Mouse (Mus musculus): ENCODE results near the gene Trp63. TPM values are rescaled to one million over a fixed set of nuclear protein-coding genes. Genes with fewer than 3 reads are reported as not detected.

Trp63 gene
- polyA plus RNA-seq, 1 experiment from 2014 or later = 0.52 TPM

DNA sequence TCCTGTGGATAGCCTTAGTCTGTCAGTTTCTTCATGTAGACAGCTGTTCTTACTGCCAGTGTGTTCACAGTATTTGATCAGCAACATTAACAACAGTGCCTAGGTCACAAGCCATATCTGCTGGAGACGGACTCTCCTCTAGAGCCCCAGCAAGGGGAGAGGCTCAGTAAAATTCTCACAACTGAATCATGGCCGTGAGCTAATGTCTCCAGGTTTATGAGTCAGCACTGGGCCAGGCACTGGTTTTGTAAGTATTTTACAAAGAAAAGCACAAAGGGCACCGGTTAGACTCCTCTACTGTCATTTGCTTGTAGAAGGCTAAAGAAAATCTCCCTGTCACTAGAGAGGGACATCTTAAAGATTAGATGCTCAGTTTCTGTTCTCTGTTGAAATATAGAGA, 151.7 kb downstream of the Trp63 start:
- no peak for ATAC-seq (replicated peaks; ENCODE audit: insufficient number of reproducible peaks, low FRiP score, low TSS enrichment)
- no peaks in the 10 kb centered on the region for H3K9me3 ChIP-seq (replicated peaks; ENCODE audit: control insufficient read depth, low read length)
- no peak overlapping the region for H3K4me2 ChIP-seq
- H3K9ac ChIP-seq (ENCODE audit: low read depth, low read length) = no peak overlapping the region
- H3K27me3 ChIP-seq (ENCODE audit: control insufficient read depth, insufficient read depth, low read length) = no peaks in the 10 kb centered on the region
- 63% methylated on average over 3 of the region's 3 CpGs for WGBS (ENCODE audit: insufficient replicate concordance)
- H3K4me3 ChIP-seq (ENCODE audit: low read depth, low read length) = no peak overlapping the region
- H3K4me1 ChIP-seq (ENCODE audit: control insufficient read depth, insufficient read depth, low read length) = no peaks in the 10 kb centered on the region; the same call in 1 of the 2 replicates
- no peaks in the 10 kb centered on the region for H3K36me3 ChIP-seq (ENCODE audit: control insufficient read depth, insufficient read depth, low read length)
- H3K27ac ChIP-seq (ENCODE audit: low read depth, low read length) = no peak overlapping the region

GRCm38 (mm10) chr16:25835723-25836122, 152.2 kb downstream of the Trp63 start:
- ATAC-seq (replicated peaks; ENCODE audit: insufficient number of reproducible peaks, low FRiP score, low TSS enrichment) = no peak
- H3K4me3 ChIP-seq (ENCODE audit: low read depth, low read length) = no peak overlapping the region
- no peaks in the 10 kb centered on the region for H3K9me3 ChIP-seq (replicated peaks; ENCODE audit: control insufficient read depth, low read length)
- 82% methylated on average over 5 of the region's 5 CpGs for WGBS (ENCODE audit: insufficient replicate concordance)
- no peaks in the 10 kb centered on the region for H3K36me3 ChIP-seq (ENCODE audit: control insufficient read depth, insufficient read depth, low read length)
- H3K4me2 ChIP-seq = no peak overlapping the region
- H3K9ac ChIP-seq (ENCODE audit: low read depth, low read length) = no peak overlapping the region
- no peaks in the 10 kb centered on the region for H3K27me3 ChIP-seq (ENCODE audit: control insufficient read depth, insufficient read depth, low read length)
- no peaks in the 10 kb centered on the region; the same call in 1 of the 2 replicates for H3K4me1 ChIP-seq (ENCODE audit: control insufficient read depth, insufficient read depth, low read length)
- H3K27ac ChIP-seq (ENCODE audit: low read depth, low read length) = no peak overlapping the region

- no peak overlapping the region for H3K9ac ChIP-seq (ENCODE audit: low read depth, low read length)
- no peak for ATAC-seq (replicated peaks; ENCODE audit: insufficient number of reproducible peaks, low FRiP score, low TSS enrichment)
- H3K27me3 ChIP-seq (ENCODE audit: control insufficient read depth, insufficient read depth, low read length) = no peaks in the 10 kb centered on the region
- H3K36me3 ChIP-seq (ENCODE audit: control insufficient read depth, insufficient read depth, low read length) = no peaks in the 10 kb centered on the region
- no peaks in the 10 kb centered on the region for H3K9me3 ChIP-seq (replicated peaks; ENCODE audit: control insufficient read depth, low read length)
- H3K4me2 ChIP-seq = no peak overlapping the region
- WGBS (ENCODE audit: insufficient replicate concordance) = 85% methylated on average over 6 of the region's 6 CpGs
- H3K4me1 ChIP-seq (ENCODE audit: control insufficient read depth, insufficient read depth, low read length) = no peaks in the 10 kb centered on the region
- no peak overlapping the region for H3K4me3 ChIP-seq (ENCODE audit: low read depth, low read length)
- H3K27ac ChIP-seq (ENCODE audit: low read depth, low read length) = no peak overlapping the region
Observed at GRCm38 (mm10) chr16:25842996-25843395, 159.4 kb downstream of the Trp63 start.

GRCm38 (mm10) chr16:25843625-25844024, 160.1 kb downstream of the Trp63 start:
- no peaks in the 10 kb centered on the region for H3K27me3 ChIP-seq (ENCODE audit: control insufficient read depth, insufficient read depth, low read length)
- no peaks in the 10 kb centered on the region for H3K9me3 ChIP-seq (replicated peaks; ENCODE audit: control insufficient read depth, low read length)
- ATAC-seq (replicated peaks; ENCODE audit: insufficient number of reproducible peaks, low FRiP score, low TSS enrichment) = no peak
- H3K4me1 ChIP-seq (ENCODE audit: control insufficient read depth, insufficient read depth, low read length) = no peaks in the 10 kb centered on the region
- no peaks in the 10 kb centered on the region for H3K36me3 ChIP-seq (ENCODE audit: control insufficient read depth, insufficient read depth, low read length)
- 90% methylated on average over 13 of the region's 13 CpGs for WGBS (ENCODE audit: insufficient replicate concordance)
- no peak overlapping the region for H3K27ac ChIP-seq (ENCODE audit: low read depth, low read length)
- H3K9ac ChIP-seq (ENCODE audit: low read depth, low read length) = no peak overlapping the region
- H3K4me3 ChIP-seq (ENCODE audit: low read depth, low read length) = no peak overlapping the region
- H3K4me2 ChIP-seq = no peak overlapping the region

GRCm38 (mm10) chr16:25846611-25847010, 163.0 kb downstream of the Trp63 start:
- no peaks in the 10 kb centered on the region for H3K4me1 ChIP-seq (ENCODE audit: control insufficient read depth, insufficient read depth, low read length)
- no peak for ATAC-seq (replicated peaks; ENCODE audit: insufficient number of reproducible peaks, low FRiP score, low TSS enrichment)
- no peaks in the 10 kb centered on the region for H3K36me3 ChIP-seq (ENCODE audit: control insufficient read depth, insufficient read depth, low read length)
- no peak overlapping the region for H3K4me3 ChIP-seq (ENCODE audit: low read depth, low read length)
- no peaks in the 10 kb centered on the region for H3K9me3 ChIP-seq (replicated peaks; ENCODE audit: control insufficient read depth, low read length)
- H3K27ac ChIP-seq (ENCODE audit: low read depth, low read length) = no peak overlapping the region
- WGBS (ENCODE audit: insufficient replicate concordance) = 90% methylated on average over 5 of the region's 5 CpGs
- H3K27me3 ChIP-seq (ENCODE audit: control insufficient read depth, insufficient read depth, low read length) = no peaks in the 10 kb centered on the region
- H3K4me2 ChIP-seq = no peak overlapping the region
- no peak overlapping the region for H3K9ac ChIP-seq (ENCODE audit: low read depth, low read length)

DNA sequence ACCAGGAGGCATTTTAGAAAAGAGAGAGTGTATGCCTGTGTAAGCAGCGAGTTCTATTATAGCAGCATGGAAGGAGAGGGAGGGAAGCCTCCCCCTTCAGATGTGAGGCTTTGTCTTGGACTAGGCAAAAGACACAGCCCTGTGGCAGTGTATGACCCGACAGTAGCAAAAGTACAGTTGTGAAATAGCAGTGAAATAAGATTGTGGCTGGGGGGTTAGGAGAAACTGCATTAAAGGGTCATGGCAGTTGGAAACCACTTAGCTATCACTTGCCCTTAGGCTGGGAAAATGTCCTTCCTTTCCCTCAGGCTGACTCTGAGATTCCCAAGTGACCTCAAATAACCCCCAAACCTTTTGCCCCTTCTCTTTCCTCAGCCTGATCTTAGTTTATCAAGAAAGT, 164.9 kb downstream of the Trp63 start:
- Histone ChIP-seq H3K27ac (ENCODE audit: low read depth, low read length) (no peak overlapping the region), H3K9me3 (replicated peaks; ENCODE audit: control insufficient read depth, low read length) (no peaks in the 10 kb centered on the region), H3K4me2 (no peak overlapping the region), H3K4me3 (ENCODE audit: low read depth, low read length) (no peak overlapping the region), H3K4me1 (ENCODE audit: control insufficient read depth, insufficient read depth, low read length) (no peaks in the 10 kb centered on the region), H3K9ac (ENCODE audit: low read depth, low read length) (no peak overlapping the region), H3K36me3 (ENCODE audit: control insufficient read depth, insufficient read depth, low read length) (no peaks in the 10 kb centered on the region), H3K27me3 (ENCODE audit: control insufficient read depth, insufficient read depth, low read length) (no peaks in the 10 kb centered on the region)
- ATAC-seq (replicated peaks; ENCODE audit: insufficient number of reproducible peaks, low FRiP score, low TSS enrichment) = no peak
- 66% methylated on average over 2 of the region's 2 CpGs for WGBS (ENCODE audit: insufficient replicate concordance)

DNA sequence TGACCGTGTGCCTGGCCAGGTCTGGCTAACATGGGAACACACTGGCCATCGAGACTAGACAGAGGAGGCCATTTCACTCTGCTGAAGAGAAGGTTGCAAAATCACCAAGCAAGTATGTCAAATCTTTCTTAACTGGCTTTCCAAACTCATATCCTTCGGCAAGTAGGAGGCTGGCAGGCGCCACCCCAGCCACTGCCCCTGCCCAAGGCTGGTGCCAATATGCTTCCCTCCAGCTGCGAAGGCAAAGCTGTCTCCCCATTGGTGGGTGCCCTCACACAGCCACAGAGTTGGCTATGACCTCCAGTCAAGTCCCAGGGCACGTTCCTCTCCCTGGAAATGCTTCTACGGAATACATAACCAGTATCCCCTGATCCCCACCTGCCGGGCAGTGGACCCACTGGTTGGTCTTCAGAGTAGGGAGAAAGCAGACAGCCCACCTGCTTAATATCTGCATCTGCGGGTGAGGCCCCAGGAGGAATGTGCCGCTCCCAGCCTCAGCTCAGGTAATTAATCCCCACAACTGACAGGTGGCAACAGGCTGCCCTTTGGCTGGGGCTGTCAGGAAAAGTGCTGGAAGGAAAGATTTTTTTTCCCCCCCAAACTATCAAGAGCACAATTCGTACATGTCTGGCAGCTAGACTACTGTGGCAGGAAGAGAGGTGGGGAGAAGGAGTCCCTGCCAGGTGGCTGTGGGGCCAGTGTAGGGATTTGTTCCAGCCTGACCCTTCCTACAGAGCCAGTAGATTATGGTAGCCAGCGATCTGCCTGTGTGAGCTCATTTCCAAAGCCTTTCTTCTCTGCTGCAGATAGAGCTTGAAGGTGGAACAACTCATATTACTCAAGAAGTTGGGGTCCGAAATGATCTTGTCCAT, 166.3 kb downstream of the Trp63 start:
- Histone ChIP-seq H3K27ac (ENCODE audit: low read depth, low read length) (no peak overlapping the region), H3K9me3 (replicated peaks; ENCODE audit: control insufficient read depth, low read length) (no peaks in the 10 kb centered on the region), H3K27me3 (ENCODE audit: control insufficient read depth, insufficient read depth, low read length) (no peaks in the 10 kb centered on the region), H3K4me1 (ENCODE audit: control insufficient read depth, insufficient read depth, low read length) (no peaks in the 10 kb centered on the region), H3K4me2 (no peak overlapping the region), H3K9ac (ENCODE audit: low read depth, low read length) (no peak overlapping the region), H3K36me3 (ENCODE audit: control insufficient read depth, insufficient read depth, low read length) (no peaks in the 10 kb centered on the region), H3K4me3 (ENCODE audit: low read depth, low read length) (no peak overlapping the region)
- no peak for ATAC-seq (replicated peaks; ENCODE audit: insufficient number of reproducible peaks, low FRiP score, low TSS enrichment)
- 60% methylated on average over 13 of the region's 13 CpGs for WGBS (ENCODE audit: insufficient replicate concordance)

- no peaks in the 10 kb centered on the region for H3K4me1 ChIP-seq (ENCODE audit: control insufficient read depth, insufficient read depth, low read length)
- no peak overlapping the region for H3K4me3 ChIP-seq (ENCODE audit: low read depth, low read length)
- no peak overlapping the region for H3K9ac ChIP-seq (ENCODE audit: low read depth, low read length)
- no peak for ATAC-seq (replicated peaks; ENCODE audit: insufficient number of reproducible peaks, low FRiP score, low TSS enrichment)
- no peaks in the 10 kb centered on the region; the same call in 1 of the 2 replicates for H3K9me3 ChIP-seq (replicated peaks; ENCODE audit: control insufficient read depth, low read length)
- no peaks in the 10 kb centered on the region for H3K36me3 ChIP-seq (ENCODE audit: control insufficient read depth, insufficient read depth, low read length)
- no peak overlapping the region for H3K4me2 ChIP-seq
- 80% methylated on average over 8 of the region's 8 CpGs for WGBS (ENCODE audit: insufficient replicate concordance)
- H3K27ac ChIP-seq (ENCODE audit: low read depth, low read length) = no peak overlapping the region
- no peaks in the 10 kb centered on the region for H3K27me3 ChIP-seq (ENCODE audit: control insufficient read depth, insufficient read depth, low read length)
Observed at GRCm38 (mm10) chr16:25860731-25861505, 177.4 kb downstream of the Trp63 start.

All from heart, embryonic 11.5 days (tissue).